Mouse (Mus musculus) gastrocnemius, postnatal 36 days (tissue): ENCODE data around the gene Fgf3. TPM values are rescaled to one million over a fixed set of nuclear protein-coding genes. Genes with fewer than 3 reads are reported as not detected.

Experiments used
- DNase-seq, 2 experiments: peaks; one replicate each; pipeline ENCODE4 v3.0.0; 2022
- intact Hi-C: fragments of 180-260 bp; cut with DNase I; formaldehyde crosslinking; loops from one replicate; pipeline ENCODE4 v1.15.1; 2025
- long read RNA-seq, 2 experiments: library from polyadenylated mRNA; stranded (forward); transcript quantifications; one replicate each; pipeline ENCODE4 v2.0.0; 2021
- total RNA-seq, 2 experiments: library from RNA; stranded (reverse); gene quantifications; 2 replicates each; pipeline ENCODE4 v1.2.3; 2021

Gene Fgf3
- total RNA-seq: not detected
- long read RNA-seq, experiment 1: 0 reads
- long read RNA-seq, experiment 2: 0 reads

DNA sequence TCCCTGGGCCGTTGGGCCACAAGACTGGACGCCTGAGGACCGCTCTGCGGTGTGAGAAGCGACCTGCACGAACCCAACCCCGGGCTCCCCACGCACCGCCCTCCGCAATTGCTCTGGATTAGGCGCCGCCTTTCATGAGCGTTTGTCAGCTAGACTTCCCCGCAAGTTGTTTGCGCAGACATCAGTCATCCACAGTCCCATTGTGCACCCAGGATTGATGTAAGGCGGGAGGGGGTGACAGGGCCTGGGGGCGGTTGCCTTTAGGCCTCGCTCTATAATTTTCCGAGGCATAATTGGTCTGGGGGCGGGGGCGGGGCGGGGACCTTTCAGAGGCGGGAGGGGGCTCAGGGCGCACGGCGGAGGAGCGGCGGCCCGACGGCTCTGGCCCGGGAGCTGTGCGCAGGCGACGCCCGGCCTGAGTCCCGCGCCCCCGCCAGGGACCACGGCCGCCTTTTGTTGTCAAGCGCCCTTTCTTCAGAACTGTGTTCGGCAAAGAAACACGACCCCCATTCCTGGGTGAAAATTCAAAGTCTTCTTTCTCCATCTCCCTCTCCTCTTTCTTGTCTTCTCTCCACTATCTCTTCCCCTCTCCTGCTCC, at the start of gene Fgf3:
Fgf3 (plus strand) TSS at position 193 of the 598 bp plus-strand sequence.
- no peak for DNase-seq
- intact Hi-C loops: no loop called here

DNA sequence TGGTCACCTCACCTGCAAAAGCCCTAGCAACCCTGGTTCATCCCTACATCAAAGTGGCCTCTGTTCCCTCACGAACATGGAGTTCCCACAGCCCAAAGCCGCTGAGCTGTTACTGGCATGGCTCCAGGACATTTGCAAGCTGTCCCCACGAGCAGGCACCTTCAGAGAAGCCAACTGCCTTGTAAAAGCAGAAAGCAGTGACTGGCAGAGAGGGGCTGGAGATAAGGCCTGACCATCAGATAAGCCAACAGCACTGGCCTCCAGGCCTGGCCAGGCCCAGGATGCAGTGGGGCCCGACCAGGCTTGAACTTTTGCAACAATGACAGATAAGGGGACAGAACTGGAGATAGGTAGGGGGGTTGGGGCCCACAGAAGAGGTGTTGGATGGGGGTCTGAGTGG, 49.3 kb upstream of the Fgf3 start:
- no peak for DNase-seq
- intact Hi-C loops: no loop called here

DNA sequence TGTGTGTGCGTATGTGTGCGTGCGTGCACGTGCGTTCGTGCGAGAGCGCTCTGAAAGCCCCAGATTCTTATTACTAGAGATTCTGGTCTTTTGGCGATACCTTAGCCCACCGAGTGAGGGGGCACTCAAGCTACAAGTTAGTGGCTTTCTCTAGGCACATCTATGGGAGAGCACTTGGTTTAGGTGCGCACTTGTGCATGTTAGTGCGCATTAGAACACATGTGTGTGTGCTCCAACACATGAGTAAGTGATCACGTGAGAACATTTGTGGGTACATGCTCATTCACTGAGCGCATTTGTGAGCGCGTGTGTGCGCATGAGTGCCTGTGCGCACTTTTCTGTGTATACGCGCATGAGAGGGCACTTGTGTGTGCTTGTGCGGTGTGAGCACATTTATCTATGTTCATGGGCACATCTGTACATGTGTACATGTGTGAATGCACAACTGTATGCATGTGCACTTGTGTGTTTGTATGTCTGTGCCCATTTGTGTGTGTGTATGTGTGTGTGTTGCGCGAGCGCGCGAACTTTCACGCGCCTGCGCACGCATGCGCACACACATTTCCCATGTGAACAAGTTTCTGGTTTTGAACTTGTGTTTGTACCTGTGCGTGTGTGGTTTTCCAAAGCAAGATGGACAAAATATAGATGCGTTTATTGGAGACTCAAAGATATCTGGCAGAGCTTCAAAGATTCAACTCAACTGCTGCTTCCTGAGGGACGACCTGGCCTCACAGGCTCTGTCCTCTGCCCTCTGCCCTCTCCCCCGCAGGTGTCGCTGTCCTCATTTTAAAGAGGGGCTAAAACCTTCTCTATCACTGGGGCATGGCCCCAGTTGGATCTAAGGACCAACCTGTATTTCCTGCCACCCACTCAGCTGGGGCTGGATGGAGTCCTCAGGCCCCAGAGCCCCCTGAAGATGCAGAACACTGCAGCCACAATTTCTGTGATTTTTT, 48.0 kb upstream of the Fgf3 start:
- intact Hi-C loops: no loop called here
- no peak for DNase-seq

DNA sequence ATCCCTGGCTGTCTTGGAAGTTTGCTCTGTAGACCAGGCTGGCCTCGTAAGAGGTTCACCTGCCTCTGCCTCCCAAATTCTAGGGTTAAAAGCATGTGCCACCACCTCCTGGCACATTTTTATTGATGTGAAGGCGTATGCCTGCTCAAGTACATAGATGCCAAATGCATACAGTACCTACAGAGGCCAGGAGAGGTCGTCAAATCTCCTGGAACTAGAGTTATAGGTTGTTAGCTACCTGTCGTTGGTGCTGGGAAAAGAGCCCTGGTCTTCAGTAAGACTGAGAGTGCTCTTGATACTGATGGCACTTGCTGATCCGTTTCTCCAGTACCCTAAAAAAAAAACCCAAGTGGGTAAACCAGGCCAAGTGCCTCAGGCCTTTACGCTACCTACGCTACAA, 46.5 kb upstream of the Fgf3 start:
- intact Hi-C loops: no loop called here
- DNase-seq: no peak

DNA sequence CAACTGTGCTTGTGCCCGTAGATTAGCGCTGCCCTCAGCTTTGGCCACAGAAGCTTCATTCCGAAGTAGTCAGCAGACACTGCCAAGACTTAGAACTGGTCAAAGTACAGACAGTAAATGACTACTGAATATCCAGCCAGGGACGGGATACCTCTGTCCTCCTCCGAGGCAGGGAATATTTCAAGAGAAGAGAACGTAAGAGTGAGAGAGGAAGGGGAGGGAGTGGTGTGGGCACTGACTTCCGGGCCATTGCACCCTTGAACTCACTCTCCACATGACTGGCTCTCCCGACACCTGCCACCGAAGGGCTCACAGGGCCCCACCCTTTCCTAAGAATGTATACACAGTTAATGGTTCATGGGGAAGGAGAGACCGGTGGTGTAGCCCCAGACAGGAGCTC, 44.6 kb upstream of the Fgf3 start:
- intact Hi-C loops: no loop called here
- no peak for DNase-seq

DNA sequence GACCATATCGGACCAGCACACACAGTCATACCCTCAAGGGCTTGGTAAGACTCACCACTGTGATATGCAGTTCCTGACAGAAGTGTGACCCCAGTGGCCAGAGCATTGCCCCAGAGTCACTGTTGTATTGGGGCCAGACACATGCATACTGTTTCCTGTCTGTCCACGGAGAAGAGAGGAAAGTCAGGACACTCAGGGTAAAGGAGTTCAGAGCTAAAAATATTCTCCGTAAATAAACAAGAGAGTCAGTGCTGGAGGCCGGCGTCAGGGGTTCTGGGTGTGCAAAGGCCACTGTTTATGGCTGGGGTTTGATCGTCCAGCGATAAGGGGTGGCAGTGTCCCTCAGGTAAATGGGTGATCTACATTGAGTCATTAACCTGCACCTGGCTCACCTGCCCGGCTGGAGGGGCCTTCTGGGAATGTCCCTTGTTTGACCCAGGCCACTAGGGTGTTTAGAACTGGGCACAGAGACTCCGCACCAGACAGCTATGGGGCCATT, 41.9 kb upstream of the Fgf3 start:
- intact Hi-C loops: no loop called here
- no peak for DNase-seq

DNA sequence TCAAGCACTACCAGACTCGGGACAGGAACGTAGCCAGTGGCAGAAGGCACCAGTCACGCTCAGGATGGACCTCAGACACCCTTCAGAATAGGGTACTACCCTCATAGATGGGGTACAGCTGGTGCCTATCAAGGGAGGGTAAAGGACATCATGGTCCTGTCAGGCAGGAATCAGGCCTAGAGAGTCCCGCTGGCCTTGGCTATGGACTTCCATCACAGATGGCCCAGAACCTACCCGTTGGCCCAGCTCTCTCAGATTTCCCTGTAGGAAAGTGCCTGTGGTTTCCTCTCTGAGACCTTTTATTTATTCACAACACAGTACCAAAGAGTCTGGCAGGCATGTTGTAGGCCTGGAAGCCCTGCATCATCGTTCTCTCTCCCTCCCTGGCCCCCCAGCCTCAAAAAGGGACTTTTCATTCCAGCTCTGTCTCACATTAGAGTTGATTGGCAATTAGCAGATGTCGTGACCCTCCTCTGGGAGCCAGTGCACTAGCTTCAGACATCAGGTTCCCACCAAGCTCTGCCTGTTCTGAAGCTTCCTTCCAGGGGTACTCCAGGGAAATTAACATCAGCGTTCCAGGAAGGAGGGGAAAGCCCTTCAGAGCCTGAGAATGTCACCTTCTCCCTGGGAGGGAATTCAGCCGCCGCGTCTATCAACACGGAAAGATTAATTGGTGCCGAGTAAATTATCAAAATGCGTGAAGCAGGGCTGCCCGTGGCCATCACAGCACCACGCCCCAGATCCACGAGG, 40.7 kb upstream of the Fgf3 start:
- intact Hi-C loops: no loop called here
- DNase-seq: no peak

DNA sequence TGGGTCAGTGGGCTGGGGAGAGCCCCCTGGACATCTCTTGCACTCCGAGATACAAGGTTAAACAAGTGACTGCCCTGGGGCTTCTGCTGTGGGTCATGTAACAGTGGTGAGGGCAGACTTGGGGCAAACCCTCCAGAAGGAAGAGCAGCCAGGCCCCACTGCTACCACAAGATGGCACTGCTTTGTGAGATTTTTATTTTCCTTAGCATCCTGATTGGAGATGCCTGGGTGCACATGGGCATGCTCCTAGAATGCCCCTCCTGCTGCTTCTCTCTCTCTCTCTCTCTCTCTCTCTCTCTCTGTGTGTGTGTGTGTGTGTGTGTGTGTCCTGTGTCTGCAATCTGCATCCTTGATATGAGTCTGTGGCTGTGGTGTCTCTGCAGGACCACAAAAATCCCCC, 39.4 kb upstream of the Fgf3 start:
- intact Hi-C loops: loop anchor here (2.0 kb wide), 1 partner anchor 96 kb away; no protein-coding TSS in a partner anchor

DNA sequence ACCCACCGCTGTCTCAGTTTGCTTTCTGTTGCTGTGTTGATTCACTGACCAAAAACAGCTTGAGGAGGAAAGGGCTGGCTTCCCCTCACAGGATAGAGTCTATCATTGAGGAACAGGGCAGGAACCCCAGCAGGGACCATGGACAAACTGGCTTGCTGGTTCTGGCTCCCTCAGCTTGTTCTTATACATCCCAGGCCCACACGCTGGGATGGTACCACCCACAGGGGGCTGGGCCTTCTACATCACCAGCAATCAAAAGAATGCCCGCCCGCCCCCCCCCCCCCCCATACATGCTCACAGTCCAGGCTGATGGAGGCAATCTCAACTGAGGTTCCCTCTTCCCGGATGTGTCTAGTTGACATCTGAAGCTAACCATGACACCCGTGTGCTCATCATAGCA, 30.8 kb upstream of the Fgf3 start:
- DNase-seq: no peak
- intact Hi-C loops: no loop called here

More for the DNA sequence above, 39.4 kb upstream of the Fgf3 start:
- DNase-seq: no peak

DNA sequence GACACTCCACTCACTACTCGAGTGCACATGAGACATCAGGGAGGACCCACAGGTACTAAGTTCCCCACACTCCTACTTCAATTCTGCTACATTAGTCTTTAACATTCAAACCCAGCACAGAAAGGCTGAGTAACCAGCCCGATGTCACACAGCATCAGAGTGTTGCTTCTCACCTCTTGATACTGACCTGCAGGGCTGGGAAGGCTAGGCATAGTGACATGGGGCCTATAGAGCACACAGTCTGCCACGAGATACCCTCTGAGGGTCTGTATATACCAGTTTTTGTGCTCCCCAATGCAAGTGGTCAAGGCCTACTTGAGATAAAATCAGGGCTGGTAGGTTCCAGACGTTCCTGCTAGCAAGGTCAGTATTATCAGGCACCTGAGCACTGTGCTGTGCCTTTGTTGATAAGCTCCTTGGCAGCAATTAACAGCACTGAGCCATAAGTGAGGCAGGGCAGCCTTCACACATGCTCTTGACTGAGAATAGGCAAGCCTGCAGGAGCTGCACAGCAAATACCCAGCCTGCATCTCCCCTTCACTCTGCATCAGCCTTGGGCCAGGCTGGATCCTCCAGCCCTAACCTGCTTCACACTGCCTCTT, 29.8 kb upstream of the Fgf3 start:
- intact Hi-C loops: no loop called here
- no peak for DNase-seq

DNA sequence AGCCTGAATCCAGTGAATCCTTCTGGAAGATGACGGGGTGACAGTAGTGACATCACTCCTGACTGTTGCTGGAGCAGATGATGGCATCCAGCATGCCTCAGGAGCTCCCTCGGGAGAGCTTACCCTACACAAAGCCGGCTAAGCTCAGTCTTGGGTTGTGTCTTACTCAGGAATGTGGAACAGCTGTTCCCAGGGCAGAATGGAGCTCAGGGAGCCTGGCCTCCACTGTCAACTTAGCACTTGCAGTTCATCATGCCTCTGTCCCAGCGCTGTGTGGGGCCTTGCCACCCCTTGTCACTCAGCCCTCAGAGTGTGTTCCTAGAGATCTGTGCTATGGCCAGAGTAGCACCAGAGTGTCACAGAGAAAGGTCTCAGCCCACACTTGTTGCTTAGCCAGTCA, 26.4 kb upstream of the Fgf3 start:
- intact Hi-C loops: no loop called here

DNA sequence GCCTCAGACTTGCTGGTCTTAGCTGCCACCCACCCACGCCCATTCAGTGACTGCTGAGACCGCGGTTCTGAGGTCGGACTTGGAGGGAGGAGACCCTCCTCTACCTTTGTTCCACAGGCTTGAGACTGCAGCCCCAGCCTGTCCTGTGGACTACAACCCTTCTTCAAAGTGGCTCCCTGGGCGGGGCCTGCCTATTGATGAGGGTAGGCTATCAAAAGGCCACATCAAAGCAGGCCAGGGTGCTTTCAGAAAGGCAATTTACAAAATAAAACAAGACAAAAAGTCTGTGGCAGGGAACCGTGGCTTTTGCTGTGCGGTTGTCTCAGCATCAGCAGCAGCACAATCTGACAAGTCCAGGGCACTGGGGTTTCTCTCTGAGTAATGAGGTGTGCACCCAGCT, 16.0 kb upstream of the Fgf3 start:
- intact Hi-C loops: no loop called here
- DNase-seq: no peak

More for the DNA sequence above, 26.4 kb upstream of the Fgf3 start:
- no peak for DNase-seq

DNA sequence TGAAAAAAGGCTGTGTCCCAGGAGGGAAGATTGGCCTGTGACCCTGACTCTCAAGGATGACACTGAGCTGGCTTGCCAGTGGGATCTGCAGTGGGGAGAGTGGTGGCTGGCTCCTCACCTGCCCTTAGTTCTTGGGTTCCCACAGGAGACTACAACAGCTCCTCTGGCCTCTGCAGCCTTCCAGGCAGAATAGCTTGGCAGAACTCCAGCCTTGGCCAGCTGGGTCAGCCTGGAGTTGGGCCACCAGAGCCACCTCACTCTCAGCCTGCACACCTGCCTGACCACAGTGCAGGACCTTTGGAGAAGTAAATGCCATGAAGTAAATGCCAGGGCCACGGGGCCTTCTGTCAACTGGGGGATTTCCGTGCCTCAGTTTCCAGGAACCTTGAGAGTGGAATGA, 13.9 kb upstream of the Fgf3 start:
- no peak for DNase-seq
- intact Hi-C loops: no loop called here

DNA sequence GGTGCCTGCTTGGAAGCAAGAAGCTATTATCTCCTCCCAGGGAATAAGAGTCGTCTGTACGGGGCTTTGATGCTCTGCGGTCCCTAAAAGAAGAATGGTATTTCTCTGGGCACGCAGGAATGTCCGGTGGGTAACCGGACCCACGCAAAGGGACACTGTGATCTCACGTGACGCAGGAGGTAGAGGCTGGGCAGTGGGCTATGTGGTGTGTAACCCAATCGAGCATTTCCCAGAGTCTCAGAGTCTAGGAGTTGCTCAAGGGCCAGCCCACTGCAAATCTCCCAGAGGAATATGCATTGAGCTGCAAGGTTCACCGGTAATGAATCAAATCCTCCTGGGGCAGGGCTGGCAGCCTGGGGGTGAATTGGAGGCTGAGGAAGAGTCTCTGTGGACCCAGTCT, 9.5 kb upstream of the Fgf3 start:
- no peak for DNase-seq
- intact Hi-C loops: no loop called here

DNA sequence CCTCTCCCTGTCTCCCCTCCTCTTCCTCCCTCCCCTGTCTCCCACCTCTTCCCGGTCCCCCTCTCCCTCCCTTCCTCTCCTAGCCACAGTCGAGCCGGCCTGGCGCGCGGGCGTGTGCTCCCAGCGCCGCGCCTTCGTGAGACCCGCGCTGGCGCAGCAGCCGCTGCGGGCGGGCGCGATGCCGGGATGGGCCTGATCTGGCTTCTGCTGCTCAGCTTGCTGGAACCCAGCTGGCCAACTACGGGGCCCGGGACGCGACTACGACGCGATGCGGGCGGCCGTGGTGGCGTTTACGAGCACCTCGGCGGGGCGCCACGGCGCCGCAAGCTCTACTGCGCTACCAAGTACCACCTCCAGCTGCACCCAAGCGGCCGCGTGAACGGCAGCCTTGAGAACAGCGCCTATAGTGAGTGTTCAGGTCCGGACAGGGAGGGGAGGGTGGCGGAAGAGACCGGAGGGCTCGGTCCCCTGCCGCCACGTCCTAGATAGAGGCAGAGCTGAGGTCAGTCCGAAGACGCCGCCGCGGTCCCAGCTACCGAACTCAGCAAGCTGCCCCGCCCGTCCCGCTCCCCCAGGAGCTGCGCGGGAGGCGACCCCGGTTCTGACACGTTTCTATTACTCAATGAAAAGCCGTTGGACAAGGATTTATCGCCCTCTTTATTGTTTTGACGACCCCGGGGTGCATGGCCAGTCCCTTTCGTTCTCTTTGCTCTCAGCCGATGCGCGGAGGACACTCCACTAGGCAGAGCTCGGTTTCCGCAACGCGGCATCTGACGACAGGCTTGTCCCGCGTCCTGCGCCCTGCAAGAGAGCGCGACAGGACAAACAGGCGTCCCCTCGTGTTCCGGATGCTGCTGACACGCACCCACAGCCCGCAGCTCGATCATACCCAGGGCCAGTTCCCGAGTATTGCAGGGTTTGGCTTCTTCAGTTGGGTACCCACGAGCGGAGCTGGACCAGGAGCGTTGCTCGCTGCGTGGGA, 930 bp downstream of the Fgf3 start:
- intact Hi-C loops: no loop called here
- no peak for DNase-seq

DNA sequence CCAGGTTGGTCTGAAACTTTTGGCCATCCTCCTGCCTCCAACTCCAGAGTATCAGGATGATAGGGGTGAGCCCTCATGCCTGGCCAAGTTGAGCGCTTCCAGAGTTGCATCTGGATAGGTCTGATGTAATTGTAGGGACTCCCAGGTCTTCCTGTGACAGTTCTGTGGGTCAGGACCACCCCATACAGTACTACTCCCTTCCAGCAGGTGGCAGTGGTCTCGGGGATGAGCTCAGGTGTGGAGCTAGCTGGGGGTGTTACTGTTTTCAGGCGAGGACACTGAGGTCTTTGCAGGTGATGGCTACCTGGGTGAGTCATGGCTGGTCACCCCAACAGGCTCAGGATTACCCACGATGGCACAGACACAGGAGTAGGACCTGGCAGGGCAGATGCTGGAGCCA, 8.3 kb downstream of the Fgf3 start:
- intact Hi-C loops: loop anchor here (2.0 kb wide), 1 partner anchor 47 kb away; no protein-coding TSS in a partner anchor
- DNase-seq: no peak

DNA sequence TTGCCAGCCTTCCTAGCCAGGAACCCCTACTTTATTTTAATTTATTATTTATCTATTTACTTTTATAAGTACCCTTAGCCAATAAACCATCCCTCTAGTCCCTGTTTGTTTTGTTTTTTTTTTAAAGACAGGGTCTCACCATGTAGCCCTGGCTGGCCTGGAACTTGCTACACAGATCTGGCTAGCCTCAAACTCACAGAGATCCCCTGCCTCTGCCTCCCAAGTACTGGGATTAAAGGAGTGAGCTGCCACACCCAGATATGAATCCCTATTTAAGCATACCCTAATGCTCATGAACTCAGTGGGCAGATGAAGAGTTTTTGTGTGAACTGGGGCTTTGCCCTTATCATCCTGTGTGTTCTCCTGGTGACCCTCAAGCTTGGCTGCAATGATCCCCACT, 9.2 kb downstream of the Fgf3 start, which contains the start of gene Fgf4:
Fgf4 (plus strand) TSS at position 301 of the 400 bp plus-strand sequence.
- DNase-seq: no peak
- intact Hi-C loops: loop anchor here (2.0 kb wide), 1 partner anchor 46 kb away; no protein-coding TSS in a partner anchor

DNA sequence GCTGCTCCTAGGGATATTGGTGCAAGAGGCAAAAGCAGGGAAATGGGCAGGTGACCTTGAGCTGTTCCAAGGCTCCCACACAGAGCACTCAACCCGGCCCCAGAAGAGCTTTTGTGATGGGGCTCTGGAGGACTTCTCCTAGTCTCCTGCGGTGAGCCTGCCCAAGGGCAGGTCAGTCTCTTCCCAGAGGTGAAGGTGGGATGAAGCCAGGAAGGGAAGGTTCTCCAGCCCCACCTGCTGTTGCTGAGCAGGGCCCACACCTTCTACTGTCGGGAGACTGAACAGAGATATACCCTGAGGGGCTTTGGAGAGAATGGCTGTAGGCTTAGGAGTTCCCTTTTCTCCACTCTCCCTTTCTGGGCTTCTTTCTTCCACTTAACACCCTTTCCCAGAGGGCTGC, 13.4 kb downstream of the Fgf3 start:
- no peak for DNase-seq
- intact Hi-C loops: no loop called here

DNA sequence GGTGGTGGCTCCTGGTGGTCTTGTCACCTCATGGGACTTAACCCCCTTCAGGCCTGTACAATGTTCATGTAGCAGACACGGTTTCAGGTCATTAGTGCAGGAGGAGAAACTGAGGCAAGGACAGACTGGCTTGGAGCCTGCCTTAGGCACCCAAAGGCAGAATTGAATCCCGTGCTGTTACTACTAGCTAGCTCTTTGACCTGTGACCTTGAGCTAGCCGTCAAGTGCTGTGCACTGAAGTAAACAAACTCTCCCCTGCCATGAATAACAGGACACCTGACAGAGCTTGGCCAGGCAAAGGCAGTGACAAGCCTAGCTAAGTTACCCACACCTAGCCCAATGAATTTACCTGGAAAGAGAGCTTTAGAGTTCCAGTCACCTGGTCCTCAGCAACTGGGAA, 17.1 kb downstream of the Fgf3 start:
- intact Hi-C loops: no loop called here
- DNase-seq: no peak
